Mouse (Mus musculus) liver, postnatal 0 days (tissue): ENCODE measurements around the gene Cask.

ENCODE experiments used
- CTCF ChIP-seq: sonication (generic); IDR thresholded peaks from 2 replicates; pipeline ENCODE4 v1.5.1; 2016; ENCODE audit warnings: antibody characterized with exemption, low read depth
- EP300 ChIP-seq: IDR thresholded peaks from 2 replicates; pipeline ENCODE4 v1.6.1; 2016; ENCODE audit warnings: antibody characterized with exemption, low read depth, mild to moderate bottlenecking

DNA sequence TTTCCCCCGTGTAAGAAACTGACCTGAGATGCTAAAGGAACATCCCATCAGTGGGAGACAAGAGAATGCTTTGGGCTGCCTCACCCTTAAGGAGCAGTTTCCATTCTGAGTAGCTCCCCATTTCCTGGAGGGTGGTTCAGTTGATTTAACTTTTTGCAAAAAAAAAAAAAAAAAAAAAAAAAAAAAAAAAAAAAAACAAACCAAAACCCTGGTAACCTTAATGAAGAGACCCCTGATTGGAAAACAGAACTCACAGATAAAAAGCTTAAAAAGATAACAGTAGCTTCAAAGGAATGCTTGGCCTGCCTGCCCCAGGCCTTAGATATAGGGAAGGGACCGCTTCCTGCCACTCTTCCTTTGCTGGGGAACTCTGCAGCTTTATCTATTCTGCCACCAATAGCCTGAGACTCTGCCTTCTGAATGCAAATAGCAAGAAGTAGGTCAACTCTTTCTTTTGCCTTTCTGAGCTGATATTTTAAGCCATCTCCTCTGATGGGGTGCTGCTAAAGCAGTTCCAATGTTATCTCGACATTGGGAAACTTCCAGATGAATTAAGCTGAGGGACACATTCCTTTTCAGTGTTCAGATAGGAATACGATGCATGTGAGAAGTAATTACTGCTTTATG is 332.3 kb downstream of the Cask start:
- no peak for TF ChIP-seq CTCF
- TF ChIP-seq EP300, result no peak
